Mouse (Mus musculus): Measurements from ENCODE around the gene Scd4.

GRCm38 (mm10) chr19:44335876-44336662 lies 3.2 kb downstream of the Scd4 start:
- TF ChIP-seq GATA1 (IDR thresholded peaks at IDR 0.05; ENCODE audit: borderline replicate concordance, low read length) = no peak
- TF ChIP-seq FLI1 (IDR thresholded peaks at IDR 0.05; ENCODE audit: low read length) = no peak

All from megakaryocyte, embryonic 14.5 days (primary cell).